Mouse (Mus musculus) midbrain, embryonic 10.5 days (tissue): Measurements from ENCODE around the gene Rhno1. TPM values are rescaled to one million over a fixed set of nuclear protein-coding genes. Genes with fewer than 3 reads are reported as not detected.

Experiments
- DNase-seq: peaks from one replicate; pipeline ENCODE4 v3.0.0-alpha.2; 2017; ENCODE audit warnings: low spot score
- H3K27ac ChIP-seq: fragments of 300-500 bp; sonication (generic); replicated peaks from 2 replicates; pipeline ENCODE4 v1.5.1; 2016; ENCODE audit warnings: mild to moderate bottlenecking
- H3K27me3 ChIP-seq: fragments of 300-500 bp; sonication (generic); 2 replicates; pipeline ENCODE4 v1.6.1; 2016; ENCODE audit warnings: low read depth, mild to moderate bottlenecking; ENCODE audit not compliant: poor library complexity, severe bottlenecking
- H3K36me3 ChIP-seq: fragments of 300-500 bp; sonication (generic); 2 replicates; pipeline ENCODE4 v1.6.1; 2016; ENCODE audit warnings: mild to moderate bottlenecking, moderate library complexity
- H3K4me1 ChIP-seq: fragments of 300-500 bp; sonication (generic); 2 replicates; pipeline ENCODE4 v1.6.1; 2016
- H3K4me3 ChIP-seq: fragments of 300-500 bp; sonication (generic); 2 replicates; pipeline ENCODE4 v1.5.1; 2016; ENCODE audit warnings: mild to moderate bottlenecking, moderate library complexity
- H3K9me3 ChIP-seq: fragments of 300-500 bp; sonication (generic); replicated peaks from 2 replicates; pipeline ENCODE4 v1.6.1; 2016; ENCODE audit warnings: mild to moderate bottlenecking
- WGBS: fragments of 180-500 bp; shearing (Covaris S2); methylation state at CpG from one replicate; pipeline ENCODE4 v1.1.7; 2016; 5-methylcytosine and 5-hydroxymethylcytosine counted together
- polyA plus RNA-seq: library from polyadenylated mRNA; unstranded; fragments of >200 nt; fragmentation: Nextera tagmentation; extraction: Ambion mirVana; gene quantifications from 2 replicates; pipeline ENCODE4 v1.2.1, GENCODE M21; 2016

The Rhno1 gene
- polyA plus RNA-seq, 1 experiment from 2014 or later: 185 TPM

DNA sequence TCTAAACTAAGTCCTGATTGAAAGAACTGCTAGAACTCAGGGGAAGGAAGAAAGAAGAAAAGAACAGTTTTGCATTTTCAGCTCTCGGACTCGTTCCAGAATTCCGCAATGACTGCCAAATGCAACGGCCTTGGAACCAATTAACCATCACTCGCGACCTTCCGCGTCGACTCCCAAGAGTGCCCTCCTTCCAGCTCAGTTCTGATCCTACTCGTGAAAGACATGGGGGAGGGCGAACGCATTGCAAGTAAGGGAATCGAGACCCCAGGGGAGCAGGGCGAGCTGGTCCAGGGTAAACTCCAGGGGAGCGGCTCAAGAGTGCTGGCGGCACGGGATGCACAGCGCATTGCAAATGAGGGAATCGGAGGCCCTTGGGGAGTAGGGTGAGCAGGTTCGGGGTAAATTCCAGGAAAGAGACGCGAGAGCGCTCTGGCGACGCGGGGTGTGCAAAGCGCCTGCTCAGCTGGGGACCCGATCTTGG lies 7.5 kb downstream of the Rhno1 start:
- Histone ChIP-seq H3K27me3 (no peaks in the 10 kb centered on the region), H3K36me3 (peaks cover 45% of the 10 kb centered on the region), H3K27ac (peak overlapping the region; percentile 93), H3K4me3 (peak overlapping the region; percentile 88), H3K9me3 (no peaks in the 10 kb centered on the region), H3K4me1 (peaks cover 35% of the 10 kb centered on the region)
- under 1% methylated on average over 28 of the region's 28 CpGs for WGBS
- DNase-seq: no peak

DNA sequence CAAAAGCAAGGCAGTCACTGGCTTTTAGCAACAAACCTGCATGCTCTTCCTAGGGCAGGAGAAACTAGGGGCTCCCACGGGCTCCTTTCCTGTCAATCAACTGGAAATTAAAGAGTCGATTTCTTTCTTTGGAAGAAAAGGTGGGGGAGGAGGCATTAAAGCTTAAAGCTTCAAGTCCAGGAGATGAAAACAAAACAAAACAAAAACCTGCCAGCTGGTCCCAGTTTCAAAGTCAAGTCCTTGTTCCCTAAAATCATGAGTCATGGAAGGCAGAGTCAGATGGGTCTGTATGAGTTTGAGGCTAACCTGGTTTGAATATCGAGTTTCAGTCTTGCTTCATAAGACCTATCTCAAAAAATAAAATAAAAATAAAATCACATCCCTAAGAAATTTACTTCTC lies 8.6 kb downstream of the Rhno1 start:
- H3K4me3 ChIP-seq: peak overlapping the region; percentile 88
- no peaks in the 10 kb centered on the region for H3K9me3 ChIP-seq
- WGBS: 61% methylated on average over 3 of the region's 3 CpGs
- peaks cover 53% of the 10 kb centered on the region for H3K36me3 ChIP-seq
- H3K27me3 ChIP-seq: no peaks in the 10 kb centered on the region
- H3K4me1 ChIP-seq: peaks cover 34% of the 10 kb centered on the region
- DNase-seq: no peak
- H3K27ac ChIP-seq: no peak overlapping the region

DNA sequence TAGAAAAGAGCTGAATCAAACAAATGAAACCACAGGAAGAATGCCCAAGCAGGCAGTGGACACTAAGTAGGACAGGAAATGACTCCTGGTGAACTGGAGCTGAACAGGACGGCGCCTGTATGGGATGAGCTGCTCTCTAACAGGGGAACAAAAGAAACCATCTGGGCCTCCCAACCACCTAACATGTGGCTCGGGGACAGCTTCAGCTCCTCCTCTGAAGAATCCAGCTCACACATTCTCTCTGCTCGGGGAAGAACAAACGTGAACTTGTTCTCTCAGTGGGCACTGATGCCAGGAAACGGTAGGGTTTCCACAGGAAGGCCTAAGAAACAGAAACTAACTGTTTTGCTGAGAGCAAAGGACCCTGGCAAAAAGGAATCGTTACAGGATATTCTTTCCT lies 13.0 kb downstream of the Rhno1 start:
- peaks cover 17% of the 10 kb centered on the region for H3K4me1 ChIP-seq
- H3K9me3 ChIP-seq: no peaks in the 10 kb centered on the region
- no peaks in the 10 kb centered on the region for H3K27me3 ChIP-seq
- 64% methylated on average over 7 of the region's 7 CpGs for WGBS
- H3K36me3 ChIP-seq: peaks cover 36% of the 10 kb centered on the region
- peak overlapping the region; percentile 55; the same call in 1 of the 2 replicates for H3K27ac ChIP-seq
- no peak overlapping the region for H3K4me3 ChIP-seq
- no peak for DNase-seq

DNA sequence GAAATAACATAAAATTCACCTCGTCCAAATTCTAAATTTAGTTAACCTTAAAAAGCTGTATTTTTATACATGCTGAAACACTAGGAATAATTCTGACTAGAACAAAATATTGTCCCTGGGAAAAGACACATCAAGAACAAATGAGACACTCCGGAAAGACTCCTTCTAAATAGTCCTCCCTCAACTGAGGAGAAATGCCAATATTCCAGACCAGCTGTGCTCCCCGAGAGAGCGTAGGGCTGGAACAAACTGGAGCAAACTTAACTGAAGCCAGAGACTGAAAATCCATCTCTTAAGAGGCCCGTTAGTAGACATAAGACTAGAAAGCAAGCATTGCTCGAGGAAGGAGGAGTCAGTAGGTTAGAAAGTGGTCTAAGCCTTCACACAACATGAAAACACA lies 15.9 kb downstream of the Rhno1 start:
- Histone ChIP-seq H3K36me3 (peaks cover 54% of the 10 kb centered on the region), H3K9me3 (no peaks in the 10 kb centered on the region)
- DNase-seq: no peak

DNA sequence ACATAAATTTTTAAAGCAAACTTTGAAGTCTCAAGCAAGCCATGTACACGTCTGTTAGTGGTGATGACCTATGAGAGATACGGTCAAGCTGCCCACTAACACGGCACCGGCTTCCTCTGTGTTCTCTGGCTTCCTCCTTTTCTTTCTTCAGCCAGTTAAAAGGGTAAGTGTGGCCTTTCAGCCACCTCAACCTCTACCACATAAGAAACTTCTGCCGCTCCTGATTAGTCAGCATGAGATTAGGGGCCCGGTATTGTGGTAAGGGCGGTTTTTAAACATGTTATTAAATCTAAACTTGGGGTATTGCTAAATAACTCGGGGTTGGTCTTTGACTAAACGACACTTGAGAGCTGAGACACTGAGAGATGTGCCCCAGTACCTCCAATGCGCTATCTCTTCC lies 17.1 kb downstream of the Rhno1 start:
- H3K36me3 ChIP-seq: peaks cover 54% of the 10 kb centered on the region
- H3K27ac ChIP-seq: no peak overlapping the region
- WGBS: 93% methylated on average over 10 of the region's 10 CpGs

More for the DNA sequence above, 15.9 kb downstream of the Rhno1 start:
- no peak overlapping the region for H3K4me3 ChIP-seq
- 0 out of 2 replicates have a peak, but pooled peaks cover 5% of the 10 kb centered on the region for H3K4me1 ChIP-seq
- 88% methylated on average over 6 of the region's 6 CpGs for WGBS
- H3K27me3 ChIP-seq: no peaks in the 10 kb centered on the region
- H3K27ac ChIP-seq: no peak overlapping the region

DNA sequence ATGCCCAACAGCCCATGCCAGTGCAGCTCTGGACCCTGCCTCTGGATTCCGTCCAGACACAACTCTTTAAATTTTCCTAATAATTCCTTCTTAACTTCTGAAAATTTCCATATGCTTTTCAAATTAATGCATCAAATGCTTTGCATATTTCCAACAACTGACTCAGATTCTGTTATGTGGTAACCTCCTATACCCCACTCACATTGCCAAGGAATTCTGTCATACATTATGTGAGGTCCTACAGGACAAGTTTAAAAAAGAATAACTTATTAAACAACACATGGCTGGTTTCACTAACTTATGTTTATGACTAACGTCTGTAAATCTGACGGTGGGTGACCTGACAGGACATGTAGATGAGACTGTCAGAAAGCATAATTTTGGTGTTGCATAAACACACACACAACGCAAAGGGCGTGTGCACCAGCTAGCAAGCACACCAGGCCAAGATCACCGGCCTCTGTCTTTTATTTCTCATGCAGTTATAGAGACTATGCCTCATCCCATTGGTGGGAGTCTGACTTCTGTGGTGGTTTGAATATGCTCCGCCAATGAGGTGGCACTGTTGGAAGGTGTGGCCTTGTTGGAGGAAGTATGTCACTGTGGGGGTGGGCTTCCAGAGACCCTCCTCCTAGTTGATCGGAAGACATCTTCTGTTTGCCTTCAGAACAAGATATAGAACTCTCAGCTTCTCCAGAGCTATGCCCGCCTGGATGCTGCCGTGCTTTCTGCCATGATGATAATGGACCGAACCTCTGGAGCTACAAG lies 20.6 kb downstream of the Rhno1 start:
- no peaks in the 10 kb centered on the region for H3K27me3 ChIP-seq

More for the DNA sequence above, 17.1 kb downstream of the Rhno1 start:
- H3K27me3 ChIP-seq: no peaks in the 10 kb centered on the region
- 0 out of 2 replicates have a peak, but pooled peaks cover 5% of the 10 kb centered on the region for H3K4me1 ChIP-seq
- H3K4me3 ChIP-seq: no peak overlapping the region
- no peaks in the 10 kb centered on the region for H3K9me3 ChIP-seq
- DNase-seq: no peak

DNA sequence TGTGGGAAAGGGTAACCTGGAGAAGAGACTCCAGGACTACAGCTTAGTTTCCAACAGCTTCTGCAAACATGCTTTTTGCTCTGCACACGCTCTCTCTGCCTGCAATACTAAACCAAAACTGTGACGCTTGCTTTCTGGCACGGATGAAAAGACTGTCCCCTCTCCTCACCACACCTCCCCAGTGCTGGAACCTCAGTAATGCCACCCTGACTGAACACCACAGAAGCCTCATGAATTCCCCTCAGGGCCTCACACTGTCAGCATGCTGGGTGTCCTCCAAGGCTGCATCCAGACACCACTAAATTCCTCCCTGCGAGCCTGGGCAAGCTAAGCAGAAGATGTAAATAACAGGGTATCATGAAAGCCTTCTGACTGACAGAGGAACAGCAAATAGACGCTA lies 23.8 kb downstream of the Rhno1 start:
- DNase-seq: no peak
- Histone ChIP-seq H3K4me3 (no peak overlapping the region), H3K36me3 (peaks cover 54% of the 10 kb centered on the region), H3K4me1 (peaks cover 21% of the 10 kb centered on the region), H3K27me3 (no peaks in the 10 kb centered on the region), H3K9me3 (no peaks in the 10 kb centered on the region), H3K27ac (0 out of 2 replicates have a peak overlapping the region, but pooled peaks have one; percentile 38)
- WGBS: 53% methylated on average over 5 of the region's 5 CpGs

More for the DNA sequence above, 20.6 kb downstream of the Rhno1 start:
- WGBS: 95% methylated on average over 11 of the region's 11 CpGs
- H3K4me3 ChIP-seq: no peak overlapping the region
- H3K4me1 ChIP-seq: peaks cover 15% of the 10 kb centered on the region
- H3K36me3 ChIP-seq: peaks cover 37% of the 10 kb centered on the region
- DNase-seq: no peak
- H3K27ac ChIP-seq: no peak overlapping the region
- no peaks in the 10 kb centered on the region for H3K9me3 ChIP-seq

DNA sequence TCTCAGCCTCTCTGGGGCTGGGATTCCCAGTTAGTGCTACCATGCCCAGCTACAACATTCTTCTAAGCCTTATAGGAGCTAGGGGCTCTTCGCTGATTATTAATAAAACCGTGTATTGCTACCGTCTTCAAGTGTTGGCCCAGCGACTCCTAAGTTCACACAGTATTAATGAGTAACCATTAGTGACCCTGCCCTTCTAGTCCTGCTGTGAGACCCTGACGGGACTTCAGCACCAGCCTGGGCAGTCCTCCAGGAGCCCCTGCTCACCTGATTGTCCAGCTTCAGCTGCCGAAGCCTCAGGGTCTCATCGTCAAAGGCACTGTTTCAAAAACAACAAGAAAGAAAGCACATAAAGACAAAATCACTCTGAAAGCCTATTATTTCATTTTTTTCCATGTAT lies 25.2 kb downstream of the Rhno1 start:
- Histone ChIP-seq H3K27me3 (no peaks in the 10 kb centered on the region), H3K4me1 (peaks cover 21% of the 10 kb centered on the region), H3K4me3 (no peak overlapping the region), H3K36me3 (peaks cover 54% of the 10 kb centered on the region), H3K27ac (no peak overlapping the region), H3K9me3 (no peaks in the 10 kb centered on the region)
- no peak for DNase-seq
- WGBS: 89% methylated on average over 7 of the region's 7 CpGs

DNA sequence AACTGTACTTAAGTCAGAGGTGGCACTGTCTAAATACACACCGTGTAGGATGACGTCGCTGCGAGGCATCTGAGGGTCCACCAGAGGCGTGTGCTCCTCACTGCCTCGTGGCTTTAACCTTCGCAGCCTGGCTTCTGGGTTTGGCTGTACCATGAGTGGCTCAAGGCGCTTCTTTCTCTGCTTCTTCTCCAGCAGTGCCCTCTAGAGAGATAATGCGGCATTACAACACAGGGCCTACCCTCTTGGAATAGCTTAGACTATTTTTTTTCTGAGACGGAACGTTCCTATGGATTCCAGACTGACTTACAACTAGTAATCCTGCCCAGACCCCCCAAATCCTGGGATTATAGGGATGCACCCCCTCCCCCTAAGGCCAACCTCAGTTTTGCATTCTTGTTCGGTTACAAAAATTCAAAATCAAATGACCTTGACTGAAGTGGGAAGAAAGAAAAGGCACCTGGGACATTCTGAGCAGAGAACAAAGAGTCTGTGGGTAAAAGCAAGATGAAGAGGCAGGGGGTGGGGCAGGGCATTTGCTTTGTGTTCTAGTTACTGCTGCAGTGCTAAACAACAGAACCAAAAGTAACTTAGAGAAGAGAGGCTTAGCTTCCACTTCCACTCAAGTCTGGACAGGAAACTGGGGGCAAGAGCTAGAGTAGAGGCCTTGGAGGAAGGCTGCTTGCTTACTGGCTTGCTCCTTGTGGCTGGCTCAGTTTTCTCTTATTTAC lies 28.1 kb downstream of the Rhno1 start:
- H3K9me3 ChIP-seq: peaks cover 17% of the 10 kb centered on the region
- H3K27me3 ChIP-seq: no peaks in the 10 kb centered on the region
- no peak overlapping the region for H3K4me3 ChIP-seq
- peak; percentile 68 for DNase-seq
- WGBS: 26% methylated on average over 12 of the region's 12 CpGs
- peak overlapping the region; percentile 49; the same call in 1 of the 2 replicates for H3K27ac ChIP-seq
- H3K36me3 ChIP-seq: peaks cover 65% of the 10 kb centered on the region
- peaks cover 21% of the 10 kb centered on the region for H3K4me1 ChIP-seq

DNA sequence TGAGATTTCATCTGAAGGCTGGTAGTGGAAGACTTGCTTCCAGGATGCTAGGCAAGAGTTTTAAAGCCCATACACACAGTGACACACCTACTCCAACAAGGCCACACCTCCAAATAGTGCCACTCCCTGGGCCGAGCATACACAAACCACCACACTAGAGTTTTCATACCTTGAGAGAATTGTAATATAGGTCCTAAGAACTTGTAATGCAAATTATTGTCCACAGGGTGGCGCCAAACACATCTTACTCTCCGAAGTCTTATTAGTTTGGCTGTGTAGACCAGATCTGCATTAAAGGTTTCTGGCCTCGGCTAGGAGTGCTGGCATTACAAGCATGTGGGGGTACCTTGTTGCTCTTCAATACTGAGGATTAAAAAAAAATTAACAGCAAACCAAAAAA lies 44.4 kb downstream of the Rhno1 start:
- DNase-seq: peak; percentile 54
- WGBS: 29% methylated on average over 4 of the region's 4 CpGs
- no peaks in the 10 kb centered on the region for H3K4me1 ChIP-seq
- no peak overlapping the region for H3K27ac ChIP-seq
- H3K27me3 ChIP-seq: no peaks in the 10 kb centered on the region
- peaks cover 27% of the 10 kb centered on the region for H3K36me3 ChIP-seq
- no peaks in the 10 kb centered on the region for H3K9me3 ChIP-seq
- no peak overlapping the region for H3K4me3 ChIP-seq

DNA sequence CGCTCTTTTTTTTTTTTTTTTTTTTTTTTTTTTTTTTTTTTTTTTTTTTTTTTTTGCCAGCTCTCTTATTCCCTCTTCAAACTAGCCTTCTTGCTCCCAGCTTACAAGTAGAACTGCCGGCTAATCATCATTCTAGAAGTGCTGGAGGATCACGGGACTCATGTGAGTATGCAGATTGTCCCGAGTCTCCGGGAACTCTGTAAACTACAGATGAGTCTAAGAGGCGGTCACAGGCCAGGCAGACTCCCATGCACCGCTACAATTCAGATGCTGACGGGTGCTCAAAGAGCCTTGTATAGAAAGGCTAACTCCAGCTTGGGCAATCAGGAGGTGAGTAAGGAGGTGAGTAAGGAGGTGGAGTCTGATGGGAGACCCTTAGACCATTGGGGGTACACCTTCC lies 47.1 kb downstream of the Rhno1 start:
- DNase-seq: no peak
- Histone ChIP-seq H3K27me3 (no peaks in the 10 kb centered on the region), H3K4me3 (no peak overlapping the region), H3K27ac (no peak overlapping the region), H3K4me1 (no peaks in the 10 kb centered on the region), H3K36me3 (no peaks in the 10 kb centered on the region), H3K9me3 (no peaks in the 10 kb centered on the region)
- 79% methylated on average over 8 of the region's 8 CpGs for WGBS

DNA sequence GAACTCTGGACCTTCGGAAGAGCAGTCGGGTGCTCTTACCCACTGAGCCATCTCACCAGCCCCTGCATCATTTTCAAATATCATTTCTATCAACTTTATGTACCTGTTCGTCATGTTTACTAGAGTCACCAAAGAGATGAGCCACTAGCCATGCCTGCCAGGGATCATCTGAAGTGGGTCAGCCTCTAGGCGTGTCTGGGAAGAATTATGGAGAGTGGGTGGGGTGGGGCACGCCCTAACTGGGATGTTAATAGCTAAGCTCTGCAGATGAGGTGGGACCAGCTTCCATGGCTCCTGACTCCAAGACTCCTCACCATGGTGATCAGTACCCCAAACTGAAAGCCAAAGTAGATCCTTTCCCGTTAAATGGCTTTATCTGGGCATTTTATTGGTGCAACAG lies 47.9 kb downstream of the Rhno1 start:
- DNase-seq: no peak
- Histone ChIP-seq H3K4me3 (no peak overlapping the region), H3K27me3 (no peaks in the 10 kb centered on the region), H3K9me3 (no peaks in the 10 kb centered on the region), H3K4me1 (no peaks in the 10 kb centered on the region), H3K27ac (no peak overlapping the region), H3K36me3 (no peaks in the 10 kb centered on the region)
- WGBS: 94% methylated on average over 6 of the region's 6 CpGs

DNA sequence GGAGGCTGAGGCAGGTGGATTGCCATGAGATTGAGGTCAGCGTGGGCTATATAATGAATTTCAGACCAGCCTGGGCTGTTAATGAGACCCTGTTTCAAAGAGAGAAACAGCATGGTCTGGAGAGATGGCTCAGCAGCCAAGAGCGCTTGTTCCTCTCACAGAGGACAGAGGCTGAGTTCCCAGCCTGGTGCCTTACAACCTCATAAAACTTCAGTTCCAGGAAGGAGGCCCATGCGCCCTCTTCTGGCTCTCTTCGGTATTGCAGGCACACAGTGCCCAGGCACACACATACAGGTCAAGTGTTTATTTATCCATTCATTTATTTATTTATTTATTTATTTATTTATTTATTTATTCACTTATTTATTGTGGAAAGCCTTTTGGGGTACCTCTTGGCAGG lies 54.4 kb downstream of the Rhno1 start:
- no peaks in the 10 kb centered on the region for H3K9me3 ChIP-seq
- H3K27ac ChIP-seq: no peak overlapping the region
- H3K4me1 ChIP-seq: no peaks in the 10 kb centered on the region
- H3K4me3 ChIP-seq: no peak overlapping the region
- DNase-seq: peak; percentile 82
- H3K27me3 ChIP-seq: 0 out of 2 replicates have a peak, but pooled peaks cover 3% of the 10 kb centered on the region
- no peaks in the 10 kb centered on the region for H3K36me3 ChIP-seq
- 28% methylated on average over 4 of the region's 4 CpGs for WGBS
